Mouse (Mus musculus): ENCODE data around the gene Mt3.

DNA sequence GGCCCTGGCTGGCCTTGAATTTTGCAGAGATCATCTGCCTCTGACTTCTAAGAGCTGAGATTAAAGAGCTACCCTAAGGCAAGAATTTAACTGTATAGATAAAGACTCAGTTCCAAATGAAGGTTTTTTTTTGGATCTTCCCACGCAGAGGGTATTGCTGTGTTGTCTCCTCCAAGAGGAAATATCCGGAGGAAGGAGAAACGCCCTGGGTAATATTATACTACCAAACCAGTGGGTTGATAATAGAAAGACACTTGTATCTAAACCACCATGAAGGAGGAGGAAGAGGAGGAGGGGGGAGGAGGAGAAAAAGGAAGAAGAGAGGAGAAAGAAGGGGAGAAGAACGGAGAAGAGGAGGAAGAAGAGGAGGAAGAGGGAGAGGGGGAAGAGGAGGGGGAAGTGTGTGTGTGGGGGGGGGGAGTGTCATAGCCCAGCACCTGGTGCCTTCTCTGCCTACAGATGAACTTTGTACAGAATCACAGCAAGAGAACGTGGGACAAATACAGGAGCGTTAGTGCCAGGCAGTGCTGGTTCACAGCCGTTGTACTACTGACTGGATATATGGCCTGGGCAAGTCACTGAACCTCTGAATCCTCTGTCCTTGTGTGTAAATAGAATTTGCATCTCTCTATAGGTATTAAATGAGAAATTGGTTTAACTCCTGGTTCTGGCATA lies 25.4 kb downstream of the Mt3 start:
- no peak for TF ChIP-seq CTCF (IDR thresholded peaks at IDR 0.05; ENCODE audit: control insufficient read depth, insufficient read depth, low read length)
- no peak for TF ChIP-seq POLR2A (IDR thresholded peaks at IDR 0.05; ENCODE audit: borderline replicate concordance, control insufficient read depth, low read depth, low read length)
